Mouse (Mus musculus) MEL (cell line): ENCODE measurements around the gene Tnfsf10. TPM values are rescaled to one million over a fixed set of nuclear protein-coding genes. Genes with fewer than 3 reads are reported as not detected.

Source experiments
- DNase-seq: peaks from one replicate; pipeline ENCODE4 v3.0.0; 2011; ENCODE audit warnings: low read depth, low spot score
- H3K27ac ChIP-seq: 2 replicates; pipeline ENCODE4 v1.5.1; 2012; ENCODE audit warnings: low read depth, mild to moderate bottlenecking, control low read depth, low read length, moderate library complexity; ENCODE audit not compliant: control insufficient read depth
- H3K27me3 ChIP-seq, 2 experiments: fragments of 150-350 bp in 1 of 2; sonication (generic) in 1 of 2; 2 replicates each; pipeline ENCODE4 v1.6.1; 2012; ENCODE audit warnings: low read length in 2 of 2, mild to moderate bottlenecking in 2 of 2, improper control_type of control experiment in 1 of 2, moderate library complexity in 1 of 2; ENCODE audit not compliant: insufficient read depth in 2 of 2, control insufficient read depth in 1 of 2
- H3K36me3 ChIP-seq, 2 experiments: 2 replicates each; pipeline ENCODE4 v1.6.1; 2012 to 2014; ENCODE audit warnings: low read length in 2 of 2, improper control_type of control experiment in 1 of 2, inconsistent platforms in 1 of 2, mild to moderate bottlenecking in 1 of 2; ENCODE audit not compliant: insufficient read depth in 2 of 2, control insufficient read depth in 1 of 2
- H3K4me1 ChIP-seq, 2 experiments: fragments of 150-350 bp in 1 of 2; sonication (generic) in 1 of 2; 2 replicates each; pipeline ENCODE4 v1.6.1; 2012; ENCODE audit warnings: low read length in 2 of 2, improper control_type of control experiment in 1 of 2, mild to moderate bottlenecking in 1 of 2; ENCODE audit not compliant: insufficient read depth in 2 of 2, control insufficient read depth in 1 of 2
- H3K4me3 ChIP-seq, 2 experiments: fragments of 150-350 bp in 1 of 2; sonication (generic) in 1 of 2; 2 replicates each; pipeline ENCODE4 v1.5.1; 2012; ENCODE audit warnings: low read depth in 2 of 2, low read length in 2 of 2, mild to moderate bottlenecking in 2 of 2, moderate library complexity in 2 of 2, control low read depth in 1 of 2, improper control_type of control experiment in 1 of 2; ENCODE audit not compliant: control insufficient read depth in 1 of 2, insufficient read depth in 1 of 2
- H3K79me2 ChIP-seq: 2 replicates; pipeline ENCODE4 v1.6.1; 2012; ENCODE audit warnings: mild to moderate bottlenecking, low read length, moderate library complexity; ENCODE audit not compliant: control insufficient read depth, poor library complexity, insufficient read depth
- H3K9ac ChIP-seq: 2 replicates; pipeline ENCODE4 v1.6.1; 2012; ENCODE audit warnings: low read depth, mild to moderate bottlenecking, control low read depth, low read length, moderate library complexity; ENCODE audit not compliant: control insufficient read depth, poor library complexity, severe bottlenecking
- H3K9me3 ChIP-seq: fragments of 150-350 bp; sonication (generic); replicated peaks from 2 replicates; pipeline ENCODE4 v1.6.1; 2012; ENCODE audit warnings: mild to moderate bottlenecking, low read length, improper control_type of control experiment, moderate library complexity; ENCODE audit not compliant: insufficient read depth
- BHLHE40 ChIP-seq: IDR thresholded peaks from 2 replicates; pipeline ENCODE4 v1.6.1; 2012; ENCODE audit warnings: low read depth, mild to moderate bottlenecking, inconsistent platforms, low read length, improper control_type of control experiment, borderline replicate concordance
- CHD2 ChIP-seq: IDR thresholded peaks from 2 replicates; pipeline ENCODE4 v1.6.1; 2011; ENCODE audit warnings: low read length, improper control_type of control experiment
- CTCF ChIP-seq, 3 experiments: IDR thresholded peaks in 2 of 3; conservative IDR thresholded peaks in 1 of 3; 2 replicates each; pipeline ENCODE4 v1.5.1; 2011 to 2012; ENCODE audit warnings: low read length in 3 of 3, low read depth in 2 of 3, mild to moderate bottlenecking in 2 of 3, improper control_type of control experiment in 1 of 3, inconsistent platforms in 1 of 3, mixed read lengths in 1 of 3, moderate library complexity in 1 of 3; ENCODE audit not compliant: control insufficient read depth in 1 of 3, insufficient read depth in 1 of 3, poor library complexity in 1 of 3, severe bottlenecking in 1 of 3
- E2F4 ChIP-seq: IDR thresholded peaks from 2 replicates; pipeline ENCODE4 v1.6.1; 2011; ENCODE audit warnings: low read depth, low read length, improper control_type of control experiment, borderline replicate concordance
- EP300 ChIP-seq, 2 experiments: IDR thresholded peaks; 2 replicates each; pipeline ENCODE4 v1.6.1; 2011; ENCODE audit warnings: improper control_type of control experiment in 2 of 2, low read length in 2 of 2, low read depth in 1 of 2, mild to moderate bottlenecking in 1 of 2
- GATA1 ChIP-seq: IDR thresholded peaks from 2 replicates; pipeline ENCODE4 v1.6.1; 2011; ENCODE audit warnings: low read depth, low read length, improper control_type of control experiment
- KAT2A ChIP-seq: conservative IDR thresholded peaks from 2 replicates; pipeline ENCODE4 v1.6.1; 2012; ENCODE audit warnings: low read depth, low read length, improper control_type of control experiment, inconsistent platforms
- MAFK ChIP-seq: IDR thresholded peaks from 2 replicates; pipeline ENCODE4 v1.6.1; 2011; ENCODE audit warnings: low read depth, mild to moderate bottlenecking, low read length, improper control_type of control experiment, borderline replicate concordance
- MAX ChIP-seq: IDR thresholded peaks from 2 replicates; pipeline ENCODE4 v1.6.1; 2011; ENCODE audit warnings: low read length, improper control_type of control experiment
- MAZ ChIP-seq: IDR thresholded peaks from 2 replicates; pipeline ENCODE4 v1.6.1; 2012; ENCODE audit warnings: low read depth, mild to moderate bottlenecking, inconsistent platforms, low read length, improper control_type of control experiment
- MYB ChIP-seq: IDR thresholded peaks from 2 replicates; pipeline ENCODE4 v1.6.1; 2011; ENCODE audit warnings: mild to moderate bottlenecking, low read depth, low read length, improper control_type of control experiment
- MYC ChIP-seq: IDR thresholded peaks from 2 replicates; pipeline ENCODE4 v1.6.1; 2011; ENCODE audit warnings: low read depth, mild to moderate bottlenecking, low read length, improper control_type of control experiment, moderate library complexity
- POLR2AphosphoS5 ChIP-seq: IDR thresholded peaks from 2 replicates; pipeline ENCODE4 v1.6.1; 2012; ENCODE audit warnings: low read depth, borderline replicate concordance, mild to moderate bottlenecking, inconsistent platforms, low read length, moderate library complexity, mixed read lengths
- RAD21 ChIP-seq: IDR thresholded peaks from 2 replicates; pipeline ENCODE4 v1.6.1; 2011; ENCODE audit warnings: mild to moderate bottlenecking, low read depth, low read length, improper control_type of control experiment
- SMC3 ChIP-seq: IDR thresholded peaks from 2 replicates; pipeline ENCODE4 v1.6.1; 2011; ENCODE audit warnings: low read depth, low read length, improper control_type of control experiment
- TAL1 ChIP-seq: IDR thresholded peaks from 2 replicates; pipeline ENCODE4 v1.6.1; 2012; ENCODE audit warnings: mild to moderate bottlenecking, inconsistent platforms, low read length, moderate library complexity, mixed read lengths
- TCF12 ChIP-seq: IDR thresholded peaks from 2 replicates; pipeline ENCODE4 v1.6.1; 2014; ENCODE audit warnings: low read depth, mild to moderate bottlenecking, inconsistent platforms, low read length, improper control_type of control experiment, moderate library complexity
- UBTF ChIP-seq: IDR thresholded peaks from 2 replicates; pipeline ENCODE4 v1.6.1; 2012; ENCODE audit warnings: low read depth, mild to moderate bottlenecking, inconsistent platforms, low read length, improper control_type of control experiment, moderate library complexity, borderline replicate concordance; ENCODE audit not compliant: insufficient read depth
- USF1 ChIP-seq: IDR thresholded peaks from 2 replicates; pipeline ENCODE4 v1.6.1; 2014; ENCODE audit warnings: low read depth, mild to moderate bottlenecking, inconsistent platforms, low read length, improper control_type of control experiment, moderate library complexity
- ZC3H11A ChIP-seq: IDR thresholded peaks from 2 replicates; pipeline ENCODE4 v1.6.1; 2012; ENCODE audit warnings: low read depth, mild to moderate bottlenecking, inconsistent platforms, low read length, improper control_type of control experiment
- ZMIZ1 ChIP-seq: IDR thresholded peaks from 2 replicates; pipeline ENCODE4 v1.6.1; 2012; ENCODE audit warnings: low read depth, mild to moderate bottlenecking, inconsistent platforms, low read length, improper control_type of control experiment, moderate library complexity
- ZNF384 ChIP-seq: IDR thresholded peaks from 2 replicates; pipeline ENCODE4 v1.6.1; 2012; ENCODE audit warnings: low read depth, mild to moderate bottlenecking, inconsistent platforms, low read length, improper control_type of control experiment
- polyA plus RNA-seq, 2 experiments: library from polyadenylated mRNA; stranded (reverse) in 1 of 2; unstranded in 1 of 2; fragments of >175 nt in 1 of 2; fragments of >200 nt in 1 of 2; gene quantifications; 2 replicates each; pipeline versions ENCODE4 v1.2.1 to v1.2.4; 2012; ENCODE audit warnings: low replicate concordance in 2 of 2, low read depth in 1 of 2; ENCODE audit not compliant: insufficient read length in 2 of 2, insufficient read depth in 1 of 2, missing spikeins in 1 of 2
- total RNA-seq: library from RNA; depleted of rRNA; stranded (reverse); fragments of 300-350 nt; gene quantifications from 2 replicates; pipeline ENCODE4 v1.2.3, GENCODE M21; 2012

The Tnfsf10 gene
- total and polyA plus RNA-seq, 3 experiments = 0.04 to 0.06 TPM; not detected in 1

DNA sequence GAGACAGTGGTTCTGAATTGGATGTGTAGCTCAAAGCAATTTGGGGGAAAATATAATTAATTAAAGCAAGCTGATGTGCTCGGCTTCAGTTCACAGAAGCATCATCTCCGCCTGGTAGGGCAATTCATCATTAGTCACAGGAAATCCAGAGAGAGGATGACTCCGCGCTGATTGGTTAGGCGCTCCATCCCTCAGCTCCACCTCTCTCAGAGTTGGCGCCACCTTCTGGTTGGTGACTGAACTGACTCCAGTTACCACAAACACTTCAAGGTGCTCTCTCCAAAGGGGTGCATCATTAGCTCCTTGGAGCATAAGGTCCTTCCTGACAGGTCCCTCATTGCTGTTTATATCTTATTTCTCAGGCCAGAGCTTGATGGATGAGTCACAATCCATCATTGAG is 28.7 kb downstream of the Tnfsf10 start:
- Histone ChIP-seq H3K4me1 (no peaks in the 10 kb centered on the region), H3K4me3 (no peak overlapping the region), H3K9ac (no peak overlapping the region), H3K27ac (no peak overlapping the region), H3K79me2 (no peaks in the 10 kb centered on the region), H3K36me3 (no peaks in the 10 kb centered on the region), H3K9me3 (no peaks in the 10 kb centered on the region), H3K27me3 (0 out of 4 replicates have a peak, but pooled peaks cover 0 to 1% of the 10 kb centered on the region in 2 experiments)
- TF ChIP-seq SMC3 (no peak; the same call in 1 of the 2 replicates), MAX (no peak), ZNF384 (no peak), MAFK (no peak), EP300 (IDR thresholded peaks at IDR 0.05; ENCODE audit: low read depth in 1 of 2, low read length in 2 of 2) (no peak), MYC (no peak), RAD21 (peak; percentile 2; the same call in 1 of the 2 replicates), CTCF (IDR thresholded peaks at IDR 0.05 in 2 of 3, conservative IDR thresholded peaks at IDR 0.05 in 1 of 3; ENCODE audit: control insufficient read depth in 1 of 3, insufficient read depth in 1 of 3, low read depth in 2 of 3, low read length in 3 of 3, poor library complexity in 1 of 3, severe bottlenecking in 1 of 3) (peak; percentile 37 to 50 (median 43); a peak in 5 of 6 replicates)
- peak; percentile 14 for DNase-seq

DNA sequence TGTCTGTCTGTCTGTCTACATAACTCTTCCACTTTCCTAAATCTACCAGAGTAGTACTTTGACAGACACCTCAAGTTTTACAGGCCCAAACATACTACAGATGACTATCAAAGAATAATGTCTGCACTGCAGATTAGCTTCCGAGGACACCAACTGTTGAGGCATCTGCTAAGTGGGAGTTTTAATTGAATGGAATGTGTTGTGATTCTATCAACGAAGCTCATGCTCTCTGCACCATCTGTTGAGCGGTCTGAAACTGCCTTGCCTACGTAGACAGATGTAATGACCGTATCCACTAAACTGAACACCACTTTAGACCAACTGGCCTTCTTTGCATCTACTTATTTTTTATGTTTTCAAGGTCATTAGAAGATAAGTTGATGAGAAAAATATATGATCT is 31.6 kb downstream of the Tnfsf10 start:
- H3K4me3 ChIP-seq = no peak overlapping the region
- H3K4me1 ChIP-seq = no peaks in the 10 kb centered on the region
- no peaks in the 10 kb centered on the region for H3K9me3 ChIP-seq
- no peak for DNase-seq
- TF ChIP-seq BHLHE40 (no peak), TAL1 (no peak), POLR2AphosphoS5 (no peak), KAT2A (no peak), MAFK (no peak), TCF12 (no peak), MYC (no peak), CHD2 (no peak), USF1 (no peak), MAZ (no peak), E2F4 (no peak), ZC3H11A (no peak), ZMIZ1 (no peak), GATA1 (no peak), MYB (no peak), EP300 (IDR thresholded peaks at IDR 0.05; ENCODE audit: low read depth in 1 of 2, low read length in 2 of 2) (no peak), ZNF384 (no peak), UBTF (no peak), RAD21 (no peak)
- no peaks in the 10 kb centered on the region for H3K36me3 ChIP-seq
- no peak overlapping the region for H3K9ac ChIP-seq
- H3K79me2 ChIP-seq = no peaks in the 10 kb centered on the region
- no peaks in the 10 kb centered on the region for H3K27me3 ChIP-seq
- no peak overlapping the region for H3K27ac ChIP-seq
